Mouse (Mus musculus): Measurements from ENCODE around the gene Clk1. TPM values are rescaled to one million over a fixed set of nuclear protein-coding genes. Genes with fewer than 3 reads are reported as not detected.

Clk1 gene
- polyA plus RNA-seq, 1 experiment from 2014 or later, result 179 TPM

DNA sequence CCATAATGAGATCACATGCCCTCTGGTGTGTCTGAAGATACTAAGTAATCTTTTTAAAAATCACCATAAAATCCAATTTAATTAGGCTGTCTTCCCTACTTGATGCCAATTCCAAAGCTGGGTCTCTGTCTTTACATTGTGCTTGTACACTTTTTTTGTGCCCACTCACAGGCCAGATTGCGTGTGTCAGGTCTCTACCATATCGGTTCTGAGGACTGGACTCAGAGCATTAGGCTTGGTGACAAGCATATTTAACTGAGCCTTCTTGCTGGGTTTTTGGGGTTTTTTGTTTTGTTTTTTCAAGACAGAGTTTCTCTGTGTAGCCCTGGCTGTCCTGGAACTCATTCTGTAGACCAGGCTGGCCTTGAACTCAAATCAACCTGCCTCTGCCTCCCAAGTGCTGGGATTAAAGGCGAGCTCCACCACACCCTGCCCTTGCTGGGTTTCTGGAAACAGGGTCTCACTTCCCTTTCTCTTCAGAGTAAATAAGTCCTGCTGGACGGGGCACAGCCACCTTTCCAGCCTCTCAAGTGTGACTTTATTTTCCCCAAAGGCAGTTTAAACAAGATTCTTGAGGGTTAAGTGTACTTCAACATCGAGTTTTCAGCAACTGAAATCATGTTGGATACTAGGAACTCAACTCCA, 14.2 kb downstream of the Clk1 start:
- peak; percentile 8 for DNase-seq
- H3K4me2 ChIP-seq, result no peak overlapping the region
- H3K27me3 ChIP-seq (ENCODE audit: insufficient read depth, low read length), result no peaks in the 10 kb centered on the region
- no peak for ATAC-seq (ENCODE audit: insufficient read depth)
- no peaks in the 10 kb centered on the region for H3K4me1 ChIP-seq (ENCODE audit: insufficient read depth)
- peaks cover 77% of the 10 kb centered on the region for H3K36me3 ChIP-seq (ENCODE audit: insufficient read depth)
- no peak for TF ChIP-seq CTCF (IDR thresholded peaks at IDR 0.05; ENCODE audit: low read depth)
- no peak overlapping the region for H3K9ac ChIP-seq
- WGBS, result 66% methylated on average over 5 of the region's 5 CpGs
- H3K9me3 ChIP-seq (ENCODE audit: low read depth, low read length), result no peaks in the 10 kb centered on the region
- H3K4me3 ChIP-seq (ENCODE audit: low read depth, low read length), result no peak overlapping the region
- no peak overlapping the region for H3K27ac ChIP-seq (ENCODE audit: low read depth)

DNA sequence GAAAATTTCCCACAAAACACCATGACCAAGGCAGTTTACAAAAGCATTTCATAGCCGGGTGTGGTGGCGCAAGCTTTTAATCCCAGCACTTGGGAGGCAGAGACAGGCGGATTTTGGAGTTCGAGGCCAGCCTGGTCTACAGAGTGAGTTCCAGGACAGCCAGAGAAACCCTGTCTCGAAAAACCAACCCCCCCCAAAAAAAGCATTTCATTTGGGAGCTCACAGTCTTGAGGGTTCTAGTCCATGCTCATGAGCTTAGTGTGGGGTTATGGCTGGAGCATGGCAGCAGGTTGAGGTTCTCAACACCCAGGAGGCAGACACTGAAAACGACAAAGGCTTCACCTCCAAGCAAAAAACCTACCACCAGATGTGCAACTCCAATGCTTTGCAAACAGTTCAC, 15.7 kb downstream of the Clk1 start:
- Histone ChIP-seq H3K27me3 (ENCODE audit: insufficient read depth, low read length) (no peaks in the 10 kb centered on the region), H3K36me3 (ENCODE audit: insufficient read depth) (peaks cover 77% of the 10 kb centered on the region), H3K4me1 (ENCODE audit: insufficient read depth) (no peaks in the 10 kb centered on the region), H3K4me3 (ENCODE audit: low read depth, low read length) (no peak overlapping the region), H3K9me3 (ENCODE audit: low read depth, low read length) (no peaks in the 10 kb centered on the region), H3K27ac (ENCODE audit: low read depth) (no peak overlapping the region), H3K4me2 (no peak overlapping the region), H3K9ac (no peak overlapping the region)
- TF ChIP-seq CTCF (IDR thresholded peaks at IDR 0.05; ENCODE audit: low read depth), result no peak
- DNase-seq (no peak), ATAC-seq (ENCODE audit: insufficient read depth) (no peak)
- WGBS, result 83% methylated on average over 6 of the region's 6 CpGs

DNA sequence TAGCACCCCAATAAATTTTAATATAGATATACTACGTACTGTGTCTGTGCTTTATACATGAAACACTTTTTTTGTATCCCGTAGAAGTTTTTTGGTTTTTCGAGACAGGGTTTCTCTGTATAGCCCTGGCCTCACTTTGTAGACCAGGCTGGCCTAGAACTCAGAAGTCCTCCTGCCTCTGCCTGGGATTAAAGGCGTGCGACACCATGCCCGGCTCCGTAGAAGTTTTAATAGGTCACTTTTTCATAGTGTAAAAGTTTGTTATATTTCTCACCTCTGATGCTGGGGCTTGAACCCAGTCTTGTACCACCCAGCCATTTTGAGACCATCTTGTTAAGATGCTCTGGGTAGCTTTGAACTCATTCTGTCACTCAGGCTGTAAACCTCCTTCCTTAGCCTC, 16.5 kb downstream of the Clk1 start:
- DNase-seq (no peak), ATAC-seq (ENCODE audit: insufficient read depth) (no peak)
- Histone ChIP-seq H3K27me3 (ENCODE audit: insufficient read depth, low read length) (no peaks in the 10 kb centered on the region), H3K4me2 (no peak overlapping the region), H3K4me1 (ENCODE audit: insufficient read depth) (no peaks in the 10 kb centered on the region), H3K9ac (no peak overlapping the region), H3K27ac (ENCODE audit: low read depth) (no peak overlapping the region), H3K9me3 (ENCODE audit: low read depth, low read length) (no peaks in the 10 kb centered on the region), H3K4me3 (ENCODE audit: low read depth, low read length) (no peak overlapping the region), H3K36me3 (ENCODE audit: insufficient read depth) (peaks cover 77% of the 10 kb centered on the region)
- WGBS, result 95% methylated on average over 7 of the region's 7 CpGs
- TF ChIP-seq CTCF (IDR thresholded peaks at IDR 0.05; ENCODE audit: low read depth), result no peak

DNA sequence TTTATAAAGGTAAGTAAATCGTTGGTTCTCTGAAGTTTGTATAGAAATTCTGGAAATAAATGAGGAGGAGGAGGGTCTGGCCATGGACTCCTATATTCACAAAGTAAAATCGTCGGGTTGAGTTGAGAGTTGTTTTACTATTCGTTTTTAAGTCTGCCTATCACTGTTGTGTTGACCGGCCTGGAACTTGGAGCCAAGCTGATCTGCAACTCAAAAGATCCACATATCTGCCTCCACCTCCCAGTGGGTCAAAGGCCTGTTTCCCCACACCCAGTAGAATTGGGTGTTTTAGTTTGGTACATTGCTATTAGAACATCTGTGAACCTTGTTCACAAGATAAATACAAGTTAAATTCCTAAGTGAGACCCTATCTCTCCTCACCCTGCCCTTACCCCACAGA, 20.1 kb downstream of the Clk1 start:
- no peaks in the 10 kb centered on the region for H3K27me3 ChIP-seq (ENCODE audit: insufficient read depth, low read length)
- no peaks in the 10 kb centered on the region for H3K4me1 ChIP-seq (ENCODE audit: insufficient read depth)
- H3K27ac ChIP-seq (ENCODE audit: low read depth), result no peak overlapping the region
- TF ChIP-seq CTCF (IDR thresholded peaks at IDR 0.05; ENCODE audit: low read depth), result no peak
- no peak for DNase-seq
- no peak overlapping the region for H3K4me2 ChIP-seq
- no peaks in the 10 kb centered on the region for H3K9me3 ChIP-seq (ENCODE audit: low read depth, low read length)
- no peak overlapping the region for H3K9ac ChIP-seq
- ATAC-seq (ENCODE audit: insufficient read depth), result no peak
- H3K4me3 ChIP-seq (ENCODE audit: low read depth, low read length), result no peak overlapping the region
- peaks cover 82% of the 10 kb centered on the region for H3K36me3 ChIP-seq (ENCODE audit: insufficient read depth)
- 90% methylated on average over 5 of the region's 5 CpGs for WGBS

DNA sequence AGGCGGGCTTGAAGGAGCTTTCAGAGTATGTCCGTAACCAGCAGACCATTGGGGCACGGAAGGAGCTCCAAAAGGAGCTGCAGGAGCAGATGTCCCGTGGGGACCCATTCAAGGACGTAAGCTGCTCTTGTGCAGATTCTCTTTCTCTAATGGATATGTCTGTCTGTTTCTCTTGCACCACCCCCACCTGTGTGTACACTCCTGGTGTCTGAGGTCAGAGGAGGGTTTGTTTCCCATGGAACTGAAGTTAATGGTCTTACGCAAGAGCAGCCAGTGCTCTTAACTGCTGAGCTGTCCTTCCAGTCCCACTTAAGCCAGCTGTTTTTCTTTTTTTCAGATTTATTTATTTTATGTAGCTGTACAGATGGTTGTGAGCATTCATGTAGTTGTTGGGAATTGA, 22.5 kb downstream of the Clk1 start:
- Histone ChIP-seq H3K4me3 (ENCODE audit: low read depth, low read length) (no peak overlapping the region), H3K4me1 (ENCODE audit: insufficient read depth) (no peaks in the 10 kb centered on the region), H3K9me3 (ENCODE audit: low read depth, low read length) (no peaks in the 10 kb centered on the region), H3K4me2 (no peak overlapping the region), H3K36me3 (ENCODE audit: insufficient read depth) (peaks cover 90% of the 10 kb centered on the region), H3K27ac (ENCODE audit: low read depth) (no peak overlapping the region), H3K27me3 (ENCODE audit: insufficient read depth, low read length) (no peaks in the 10 kb centered on the region), H3K9ac (no peak overlapping the region)
- WGBS, result 89% methylated on average over 6 of the region's 6 CpGs
- DNase-seq (no peak), ATAC-seq (ENCODE audit: insufficient read depth) (no peak)
- no peak for TF ChIP-seq CTCF (IDR thresholded peaks at IDR 0.05; ENCODE audit: low read depth)

DNA sequence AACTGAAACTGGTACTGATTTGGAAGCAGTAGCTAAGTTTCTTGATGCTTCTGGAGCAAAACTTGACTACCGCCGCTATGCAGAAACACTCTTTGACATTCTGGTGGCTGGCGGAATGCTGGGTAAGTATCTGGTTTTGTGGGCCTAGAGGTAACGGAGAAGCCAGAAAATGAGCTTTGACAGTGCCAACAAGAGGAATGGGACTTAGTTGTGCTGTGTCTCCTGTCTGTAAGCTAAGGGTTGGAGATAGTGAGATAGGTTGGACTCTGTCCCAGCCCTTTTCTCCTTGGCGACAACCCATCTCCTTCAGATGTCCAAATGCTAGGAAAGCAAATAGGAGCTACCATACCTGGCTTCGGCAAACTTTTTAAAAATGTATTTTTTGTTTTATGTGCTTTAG, 26.1 kb downstream of the Clk1 start:
- no peak for TF ChIP-seq CTCF (IDR thresholded peaks at IDR 0.05; ENCODE audit: low read depth)

DNA sequence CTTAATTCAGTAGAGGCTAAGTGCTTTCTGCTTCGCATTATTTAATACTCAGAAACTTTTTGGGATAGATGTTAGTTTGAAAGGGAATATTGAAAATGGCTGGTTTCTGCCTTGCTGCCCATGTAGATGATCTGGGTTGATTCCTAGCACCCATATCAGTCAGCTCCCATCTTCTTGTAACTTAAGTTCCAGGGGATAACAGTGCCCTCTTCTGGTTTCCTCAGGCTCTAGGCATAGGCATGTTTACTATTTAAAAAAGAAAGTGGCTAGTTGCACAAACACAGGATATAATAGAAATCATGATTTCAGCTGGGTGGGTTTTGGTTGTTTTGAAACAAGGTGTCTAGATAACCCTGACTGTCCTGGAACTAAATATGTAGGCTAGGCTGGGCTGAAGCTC, 27.7 kb downstream of the Clk1 start:
- H3K27me3 ChIP-seq (ENCODE audit: insufficient read depth, low read length), result no peaks in the 10 kb centered on the region
- peaks cover 67% of the 10 kb centered on the region for H3K36me3 ChIP-seq (ENCODE audit: insufficient read depth)
- no peak overlapping the region for H3K27ac ChIP-seq (ENCODE audit: low read depth)
- H3K9me3 ChIP-seq (ENCODE audit: low read depth, low read length), result no peaks in the 10 kb centered on the region
- WGBS, result 93% methylated on average over 1 of the region's 1 CpGs
- no peak overlapping the region for H3K4me3 ChIP-seq (ENCODE audit: low read depth, low read length)
- H3K4me2 ChIP-seq, result no peak overlapping the region
- TF ChIP-seq CTCF (IDR thresholded peaks at IDR 0.05; ENCODE audit: low read depth), result 0 out of 2 replicates have a peak, but pooled peaks have one; percentile 27
- peak; percentile 12 for DNase-seq
- H3K9ac ChIP-seq, result no peak overlapping the region
- ATAC-seq (ENCODE audit: insufficient read depth), result no peak
- H3K4me1 ChIP-seq (ENCODE audit: insufficient read depth), result 0 out of 2 replicates have a peak, but pooled peaks cover 5% of the 10 kb centered on the region

More for the DNA sequence above, 26.1 kb downstream of the Clk1 start:
- Histone ChIP-seq H3K9me3 (ENCODE audit: low read depth, low read length) (no peaks in the 10 kb centered on the region), H3K9ac (no peak overlapping the region), H3K4me1 (ENCODE audit: insufficient read depth) (no peaks in the 10 kb centered on the region), H3K27ac (ENCODE audit: low read depth) (no peak overlapping the region), H3K27me3 (ENCODE audit: insufficient read depth, low read length) (no peaks in the 10 kb centered on the region), H3K4me3 (ENCODE audit: low read depth, low read length) (no peak overlapping the region), H3K4me2 (no peak overlapping the region), H3K36me3 (ENCODE audit: insufficient read depth) (peaks cover 81% of the 10 kb centered on the region)
- ATAC-seq (ENCODE audit: insufficient read depth) (no peak), DNase-seq (no peak)
- 93% methylated on average over 6 of the region's 6 CpGs for WGBS

All from lung, embryonic 14.5 days (tissue).